Mouse (Mus musculus): ENCODE data around the gene Gclc.
"Not testable (repeated sequence)": the region's sequence is repeated elsewhere in the genome, so short reads cannot be mapped to it uniquely, and the experiment has no call there.

Gclc gene

GRCm38 (mm10) chr9:77746315-77746714 is 8.0 kb upstream of the Gclc start:
- no peak for DNase-seq (ENCODE audit: low read depth, low spot score)

GRCm38 (mm10) chr9:77748292-77748691 is 6.0 kb upstream of the Gclc start:
- DNase-seq (ENCODE audit: low read depth, low spot score): not testable (repeated sequence)

- DNase-seq (ENCODE audit: low read depth, low spot score): peak; percentile 93
Measured at GRCm38 (mm10) chr9:77750133-77751060, 3.9 kb upstream of the Gclc start.

GRCm38 (mm10) chr9:77751091-77751521 is 3.2 kb upstream of the Gclc start:
- DNase-seq (ENCODE audit: low read depth, low spot score): no peak

- DNase-seq (ENCODE audit: low read depth, low spot score): peak; percentile 75
Measured at GRCm38 (mm10) chr9:77754728-77755402, 530 bp downstream of the Gclc start.

- DNase-seq (ENCODE audit: low read depth, low spot score): no peak
Measured at GRCm38 (mm10) chr9:77755403-77755784, 1.1 kb downstream of the Gclc start.

GRCm38 (mm10) chr9:77756076-77756475 is 1.7 kb downstream of the Gclc start:
- DNase-seq (ENCODE audit: low read depth, low spot score): peak; percentile 61

- no peak for DNase-seq (ENCODE audit: low read depth, low spot score)
Measured at GRCm38 (mm10) chr9:77757331-77757730, 3.0 kb downstream of the Gclc start.

GRCm38 (mm10) chr9:77758481-77758880 is 4.1 kb downstream of the Gclc start:
- DNase-seq (ENCODE audit: low read depth, low spot score): no peak

- DNase-seq (ENCODE audit: low read depth, low spot score): no peak
Measured at GRCm38 (mm10) chr9:77759111-77759510, 4.8 kb downstream of the Gclc start.

GRCm38 (mm10) chr9:77759756-77760155 is 5.4 kb downstream of the Gclc start:
- DNase-seq (ENCODE audit: low read depth, low spot score): no peak

GRCm38 (mm10) chr9:77766218-77766617 is 11.9 kb downstream of the Gclc start:
- DNase-seq (ENCODE audit: low read depth, low spot score): no peak

- DNase-seq (ENCODE audit: low read depth, low spot score): no peak
Measured at GRCm38 (mm10) chr9:77766767-77767166, 12.4 kb downstream of the Gclc start.

GRCm38 (mm10) chr9:77770909-77771308 is 16.6 kb downstream of the Gclc start:
- no peak for DNase-seq (ENCODE audit: low read depth, low spot score)

GRCm38 (mm10) chr9:77771330-77771729 is 17.0 kb downstream of the Gclc start:
- no peak for DNase-seq (ENCODE audit: low read depth, low spot score)

- DNase-seq (ENCODE audit: low read depth, low spot score): no peak
Measured at GRCm38 (mm10) chr9:77771765-77772383, 17.5 kb downstream of the Gclc start.

GRCm38 (mm10) chr9:77776720-77777515 is 22.6 kb downstream of the Gclc start:
- no peak for DNase-seq (ENCODE audit: low read depth, low spot score)

GRCm38 (mm10) chr9:77777622-77778021 is 23.3 kb downstream of the Gclc start:
- no peak for DNase-seq (ENCODE audit: low read depth, low spot score)

GRCm38 (mm10) chr9:77779711-77780110 is 25.4 kb downstream of the Gclc start:
- DNase-seq (ENCODE audit: low read depth, low spot score): no peak

GRCm38 (mm10) chr9:77781453-77782163 is 27.3 kb downstream of the Gclc start:
- no peak for DNase-seq (ENCODE audit: low read depth, low spot score)

GRCm38 (mm10) chr9:77782201-77782600 is 27.9 kb downstream of the Gclc start:
- DNase-seq (ENCODE audit: low read depth, low spot score): no peak

All from CD4-positive helper T cell, adult 2 months (primary cell).